ENCODE assay signal across 12 mouse cellular contexts in genomic region chr10:68125919-68126550, GRCm38 (mm10).
DNase-seq lines count a peak whose midpoint lies in the region; ATAC-seq lines count a peak whose summit lies in the region.
"Had no signal": no experiment of that assay in that cellular context is flagged by ENCODE, and none has a peak within 500 bp of the region (broad histone marks: within the 10 kb centered on the region; RNA-seq: fewer than 3 reads in every experiment).

No protein-coding gene starts in this region.

- no peak overlapping the region for H3K4me2 ChIP-seq in lung, embryonic 15.5 days
- H3K4me2 ChIP-seq in intestine, embryonic 16.5 days (ENCODE audit: low read depth, low read length), result no peak overlapping the region
- H3K4me2 ChIP-seq: forebrain, embryonic 15.5 days; hindbrain, embryonic 12.5 days had no signal

- peak overlapping the region; percentile 46 for H3K27ac ChIP-seq in lung, embryonic 15.5 days
- peak overlapping the region; percentile 28 for H3K27ac ChIP-seq in intestine, embryonic 16.5 days (ENCODE audit: low read length)
- H3K27ac ChIP-seq in hindbrain, embryonic 10.5 days, result no peak overlapping the region
- H3K27ac ChIP-seq: forebrain, embryonic 15.5 days; hindbrain, embryonic 12.5 days had no signal

- ATAC-seq in lung, embryonic 15.5 days (ENCODE audit: borderline replicate concordance, extremely low read depth, low FRiP score, low TSS enrichment), result peak; percentile 29; the same call in 1 of the 2 replicates
- ATAC-seq in intestine, embryonic 16.5 days, result peak; percentile 15; the same call in 1 of the 2 replicates
- ATAC-seq: activated CD4-positive, CD25-positive, alpha-beta regulatory T cell, adult 4 months; forebrain, embryonic 15.5 days had no signal

- peak; percentile 79 for DNase-seq in heart, adult 8-10 months (ENCODE audit: low spot score)
- DNase-seq in heart, postnatal 14 days, result no peak
- no peak for DNase-seq in lung, postnatal 36 days
- DNase-seq in skeletal muscle tissue, adult 2 months (ENCODE audit: low read depth, low spot score), result peak; percentile 42
- no peak for DNase-seq in urinary bladder, postnatal 14 days (ENCODE audit: low spot score)
- no peak for DNase-seq in hindbrain, embryonic 10.5 days (ENCODE audit: low spot score)
- DNase-seq: cerebellum, adult 2 months had no signal

- H3K36me3 ChIP-seq in lung, embryonic 15.5 days, result peaks cover 21% of the 10 kb centered on the region
- H3K36me3 ChIP-seq in intestine, embryonic 16.5 days (ENCODE audit: control insufficient read depth, insufficient read depth, low read length), result no peaks in the 10 kb centered on the region
- H3K36me3 ChIP-seq in hindbrain, embryonic 10.5 days, result peaks cover 27% of the 10 kb centered on the region; the same call in 1 of the 2 replicates
- H3K36me3 ChIP-seq: forebrain, embryonic 15.5 days; hindbrain, embryonic 12.5 days had no signal

- intact Hi-C loops in heart, postnatal 14 days (cut with DNase I), result loop anchor here (5.0 kb wide), 1 partner anchor 34 kb away; no protein-coding TSS in a partner anchor

- H3K4me1 ChIP-seq in lung, embryonic 15.5 days, result peaks cover 50% of the 10 kb centered on the region
- H3K4me1 ChIP-seq in intestine, embryonic 16.5 days (ENCODE audit: control insufficient read depth, insufficient read depth, low read length), result peaks cover 18% of the 10 kb centered on the region
- peaks cover 14% of the 10 kb centered on the region; the same call in 1 of the 2 replicates for H3K4me1 ChIP-seq in hindbrain, embryonic 10.5 days (replicated peaks)

- H3K9me3 ChIP-seq in lung, embryonic 15.5 days, result no peaks in the 10 kb centered on the region
- H3K9me3 ChIP-seq in intestine, embryonic 16.5 days (ENCODE audit: control insufficient read depth, low read length), result no peaks in the 10 kb centered on the region
- H3K9me3 ChIP-seq in hindbrain, embryonic 10.5 days, result no peaks in the 10 kb centered on the region
- H3K9me3 ChIP-seq: forebrain, embryonic 15.5 days; hindbrain, embryonic 12.5 days had no signal

- H3K4me3 ChIP-seq in lung, embryonic 15.5 days, result no peak overlapping the region
- no peak overlapping the region for H3K4me3 ChIP-seq in intestine, embryonic 16.5 days (ENCODE audit: low read length)
- no peak overlapping the region for H3K4me3 ChIP-seq in hindbrain, embryonic 10.5 days
- H3K4me3 ChIP-seq: forebrain, embryonic 15.5 days; hindbrain, embryonic 12.5 days had no signal

- no peak overlapping the region for H3K9ac ChIP-seq in lung, embryonic 15.5 days
- H3K9ac ChIP-seq in intestine, embryonic 16.5 days (ENCODE audit: low read depth, low read length), result no peak overlapping the region
- H3K9ac ChIP-seq: forebrain, embryonic 15.5 days; hindbrain, embryonic 12.5 days had no signal

- WGBS in lung, embryonic 15.5 days, result 43% methylated on average over 8 of the region's 8 CpGs
- 43% methylated on average over 8 of the region's 8 CpGs for WGBS in intestine, embryonic 16.5 days
- 83% methylated on average over 8 of the region's 8 CpGs for WGBS in hindbrain, embryonic 10.5 days

- H3K27me3 ChIP-seq in lung, embryonic 15.5 days, result no peaks in the 10 kb centered on the region
- H3K27me3 ChIP-seq in intestine, embryonic 16.5 days (replicated peaks; ENCODE audit: control insufficient read depth, insufficient read depth, low read length), result no peaks in the 10 kb centered on the region
- no peaks in the 10 kb centered on the region for H3K27me3 ChIP-seq in hindbrain, embryonic 10.5 days (ENCODE audit: insufficient read depth, poor library complexity, severe bottlenecking)
- H3K27me3 ChIP-seq: forebrain, embryonic 15.5 days; hindbrain, embryonic 12.5 days had no signal

Comparison
In these comparisons a context has a peak if more than half of its experiments do, and no peak if none do; other contexts are left out.
1. DNase-seq: peak in heart, adult 8-10 months (single experiment) and skeletal muscle tissue, adult 2 months (single experiment); none in heart, postnatal 14 days (0 of 2), lung, postnatal 36 days (single experiment), urinary bladder, postnatal 14 days (single experiment) and hindbrain, embryonic 10.5 days (single experiment).